Mouse (Mus musculus) intestine, embryonic 15.5 days (tissue): ENCODE measurements at regions not wholly inside any gene's neighbourhood (a gene's known extent, or its start where the extent isn't known, plus 50 kb on each side); places are given as distances from the start of the nearest gene placed in this dataset.
"Not testable (repeated sequence)": the region's sequence is repeated elsewhere in the genome, so short reads cannot be mapped to it uniquely, and the experiment has no call there.

ENCODE experiments used
- ATAC-seq: fragments of 200-750 bp; cut with Nextera tagmentation; 2 replicates; pipeline ENCODE4 v1.8.0; 2017; ENCODE audit warnings: moderate TSS enrichment, moderate library complexity
- H3K27ac ChIP-seq: fragments of 300-500 bp; sonication (generic); 2 replicates; pipeline ENCODE4 v1.5.1; 2015; ENCODE audit warnings: mild to moderate bottlenecking, inconsistent platforms
- H3K27me3 ChIP-seq: fragments of 300-500 bp; sonication (generic); replicated peaks from 2 replicates; pipeline ENCODE4 v1.6.1; 2015; ENCODE audit warnings: inconsistent platforms
- H3K36me3 ChIP-seq: fragments of 300-500 bp; sonication (generic); 2 replicates; pipeline ENCODE4 v1.6.1; 2015; ENCODE audit warnings: inconsistent platforms
- H3K4me1 ChIP-seq: fragments of 300-500 bp; sonication (generic); replicated peaks from 2 replicates; pipeline ENCODE4 v1.6.1; 2015; ENCODE audit warnings: inconsistent platforms
- H3K4me2 ChIP-seq: fragments of 300-500 bp; sonication (generic); replicated peaks from 2 replicates; pipeline ENCODE4 v1.6.1; 2015; ENCODE audit warnings: mild to moderate bottlenecking, inconsistent platforms
- H3K4me3 ChIP-seq: fragments of 300-500 bp; sonication (generic); replicated peaks from 2 replicates; pipeline ENCODE4 v1.5.1; 2015; ENCODE audit warnings: inconsistent platforms
- H3K9ac ChIP-seq: fragments of 300-500 bp; sonication (generic); 2 replicates; pipeline ENCODE4 v1.6.1; 2015; ENCODE audit warnings: inconsistent platforms
- H3K9me3 ChIP-seq: fragments of 300-500 bp; sonication (generic); 2 replicates; pipeline ENCODE4 v1.6.1; 2016; ENCODE audit warnings: inconsistent platforms
- WGBS: fragments of 180-500 bp; shearing (Covaris S2); methylation state at CpG from one replicate; pipeline ENCODE4 v1.1.7; 2015; 5-methylcytosine and 5-hydroxymethylcytosine counted together

DNA sequence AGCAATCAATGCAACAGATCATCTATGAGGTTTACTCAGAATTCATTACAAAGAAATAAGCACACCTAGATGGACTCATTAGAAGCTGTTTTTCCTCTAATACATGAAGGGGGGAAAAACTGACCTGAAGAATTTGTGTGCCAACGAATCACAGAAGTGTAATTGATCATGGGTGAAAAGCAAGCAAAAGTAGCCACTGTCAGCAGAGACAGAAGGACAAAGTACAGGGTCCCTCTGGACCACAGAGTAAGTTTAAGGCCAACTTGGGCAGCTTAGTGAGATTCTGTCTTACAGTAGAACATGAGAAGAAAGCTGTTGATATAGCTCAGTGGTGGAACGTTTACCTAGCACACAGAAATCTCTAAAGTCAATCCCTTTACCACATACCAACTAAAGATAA, 523.7 kb downstream of the Synb start:
- H3K9me3 ChIP-seq: no peaks in the 10 kb centered on the region
- no peaks in the 10 kb centered on the region for H3K36me3 ChIP-seq
- no peaks in the 10 kb centered on the region for H3K27me3 ChIP-seq
- no peak overlapping the region for H3K4me3 ChIP-seq
- H3K4me2 ChIP-seq: no peak overlapping the region
- no peak for ATAC-seq
- no peaks in the 10 kb centered on the region for H3K4me1 ChIP-seq
- WGBS: 58% methylated on average over 2 of the region's 2 CpGs
- H3K27ac ChIP-seq: no peak overlapping the region
- no peak overlapping the region for H3K9ac ChIP-seq

DNA sequence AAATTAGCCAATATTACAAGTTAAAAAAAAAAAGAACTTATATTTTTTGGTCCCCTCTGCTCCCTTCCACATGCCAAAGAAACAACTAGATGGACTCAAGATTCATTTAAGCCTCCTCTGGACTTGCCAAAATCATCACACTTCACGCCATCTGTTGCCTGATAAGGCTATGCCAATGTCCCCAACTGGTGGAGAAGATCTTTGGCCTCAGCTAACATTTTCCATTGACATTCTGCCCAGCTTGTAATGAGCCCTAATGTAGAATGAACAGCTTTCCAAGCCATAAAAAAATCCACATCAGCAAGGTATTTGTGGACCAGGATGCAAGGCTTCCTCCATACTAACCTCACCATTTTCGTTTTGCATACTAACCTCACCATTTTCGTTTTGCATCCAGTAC, 531.2 kb downstream of the Synb start:
- Histone ChIP-seq H3K4me2 (no peak overlapping the region), H3K36me3 (no peaks in the 10 kb centered on the region), H3K9me3 (no peaks in the 10 kb centered on the region), H3K27ac (no peak overlapping the region), H3K4me1 (no peaks in the 10 kb centered on the region), H3K9ac (no peak overlapping the region), H3K4me3 (no peak overlapping the region), H3K27me3 (no peaks in the 10 kb centered on the region)
- WGBS: 80% methylated on average over 3 of the region's 3 CpGs
- no peak for ATAC-seq

DNA sequence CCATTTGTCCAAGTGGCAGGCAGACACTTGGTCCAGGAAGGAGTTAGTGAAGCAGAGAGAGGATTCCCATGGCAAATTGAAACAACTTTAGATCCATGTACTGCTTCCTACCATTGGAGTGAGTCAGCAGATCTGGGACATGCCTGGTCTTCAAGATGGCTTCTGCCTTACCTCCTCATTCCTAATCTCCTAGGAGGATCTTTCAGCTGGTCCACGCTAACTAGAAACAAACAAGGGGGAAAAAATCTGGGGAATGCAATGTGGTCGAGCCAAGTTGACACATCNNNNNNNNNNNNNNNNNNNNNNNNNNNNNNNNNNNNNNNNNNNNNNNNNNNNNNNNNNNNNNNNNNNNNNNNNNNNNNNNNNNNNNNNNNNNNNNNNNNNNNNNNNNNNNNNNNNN, 549.4 kb downstream of the Synb start:
- H3K9me3 ChIP-seq: no peaks in the 10 kb centered on the region
- WGBS: 44% methylated on average over 2 of the region's 2 CpGs
- no peak overlapping the region for H3K27ac ChIP-seq
- no peaks in the 10 kb centered on the region for H3K4me1 ChIP-seq
- no peak overlapping the region for H3K4me3 ChIP-seq
- H3K4me2 ChIP-seq: no peak overlapping the region
- no peaks in the 10 kb centered on the region for H3K27me3 ChIP-seq
- no peaks in the 10 kb centered on the region for H3K36me3 ChIP-seq
- no peak for ATAC-seq
- no peak overlapping the region for H3K9ac ChIP-seq

DNA sequence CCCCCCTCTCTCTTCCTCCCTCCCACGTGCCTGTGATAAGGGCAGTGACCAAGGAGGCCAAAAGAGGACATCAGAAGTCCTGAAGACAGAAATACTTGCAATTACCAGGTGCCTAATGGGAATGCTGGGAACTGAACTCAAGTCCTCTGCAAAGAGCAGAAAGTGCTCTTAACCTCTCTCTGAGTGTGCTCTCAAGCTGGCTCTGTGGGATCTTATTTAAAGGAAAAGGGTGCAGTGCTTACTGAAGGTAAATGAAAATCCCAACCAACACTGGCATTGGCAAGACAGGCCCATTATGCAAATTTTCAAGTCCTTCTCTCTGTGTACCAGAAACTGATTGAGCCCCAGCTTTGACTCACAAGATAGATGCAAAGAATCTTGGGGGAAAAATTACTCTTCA, 555.6 kb downstream of the Synb start:
- WGBS: no CpG with 5 or more reads among the region's 1 CpGs
- H3K27ac ChIP-seq: no peak overlapping the region
- no peaks in the 10 kb centered on the region for H3K9me3 ChIP-seq
- no peak for ATAC-seq
- H3K9ac ChIP-seq: no peak overlapping the region
- no peaks in the 10 kb centered on the region for H3K27me3 ChIP-seq
- H3K4me3 ChIP-seq: no peak overlapping the region
- no peaks in the 10 kb centered on the region for H3K4me1 ChIP-seq
- no peaks in the 10 kb centered on the region for H3K36me3 ChIP-seq
- H3K4me2 ChIP-seq: no peak overlapping the region

DNA sequence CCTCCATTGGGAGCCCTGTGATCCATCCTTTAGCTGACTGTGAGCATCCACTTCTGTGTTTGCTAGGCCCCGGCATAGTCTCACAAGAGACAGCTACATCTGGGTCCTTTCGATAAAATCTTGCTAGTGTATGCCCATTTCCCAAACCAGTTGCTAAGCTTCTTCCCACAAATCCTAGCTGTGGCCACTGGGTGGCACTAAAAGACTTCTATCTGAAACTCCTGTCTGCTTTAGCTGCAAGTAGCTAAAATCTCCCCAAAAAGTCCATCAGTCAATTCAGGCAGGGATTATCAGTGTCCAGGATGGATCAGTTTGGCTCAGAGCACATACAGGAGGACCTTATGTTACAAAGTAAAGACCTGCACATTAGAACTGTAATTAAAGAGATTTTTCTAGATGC, 558.3 kb downstream of the Synb start:
- H3K9ac ChIP-seq, H3K9me3 ChIP-seq, H3K27ac ChIP-seq, H3K36me3 ChIP-seq, H3K27me3 ChIP-seq, H3K4me2 ChIP-seq, ATAC-seq, H3K4me1 ChIP-seq, H3K4me3 ChIP-seq: not testable (repeated sequence)
- 34% methylated on average over 2 of the region's 2 CpGs for WGBS

DNA sequence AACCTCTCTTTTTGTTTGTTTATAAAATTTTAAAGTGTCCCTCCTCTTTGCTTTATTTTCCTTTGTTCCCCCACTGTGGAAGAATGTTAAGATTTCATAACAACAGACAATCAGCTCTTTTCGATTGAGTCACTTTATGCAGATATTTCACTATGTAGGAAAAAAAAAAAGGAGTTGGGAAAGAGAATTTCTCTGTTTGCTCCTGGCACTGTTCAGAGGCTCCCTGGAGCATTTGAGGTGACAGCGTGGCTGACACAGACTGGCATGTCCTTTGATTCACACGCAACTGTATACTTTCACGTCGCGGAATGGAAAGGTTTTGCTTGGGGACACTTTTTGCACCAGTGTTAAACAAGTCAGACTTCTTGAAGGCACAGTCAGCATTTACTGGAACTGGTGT, 572.9 kb downstream of the Synb start:
- H3K4me3 ChIP-seq: no peak overlapping the region
- H3K27ac ChIP-seq: no peak overlapping the region
- 80% methylated on average over 6 of the region's 6 CpGs for WGBS
- no peaks in the 10 kb centered on the region for H3K27me3 ChIP-seq
- H3K4me2 ChIP-seq: no peak overlapping the region
- no peak for ATAC-seq
- no peaks in the 10 kb centered on the region for H3K36me3 ChIP-seq
- H3K4me1 ChIP-seq: no peaks in the 10 kb centered on the region
- no peak overlapping the region for H3K9ac ChIP-seq
- H3K9me3 ChIP-seq: no peaks in the 10 kb centered on the region

DNA sequence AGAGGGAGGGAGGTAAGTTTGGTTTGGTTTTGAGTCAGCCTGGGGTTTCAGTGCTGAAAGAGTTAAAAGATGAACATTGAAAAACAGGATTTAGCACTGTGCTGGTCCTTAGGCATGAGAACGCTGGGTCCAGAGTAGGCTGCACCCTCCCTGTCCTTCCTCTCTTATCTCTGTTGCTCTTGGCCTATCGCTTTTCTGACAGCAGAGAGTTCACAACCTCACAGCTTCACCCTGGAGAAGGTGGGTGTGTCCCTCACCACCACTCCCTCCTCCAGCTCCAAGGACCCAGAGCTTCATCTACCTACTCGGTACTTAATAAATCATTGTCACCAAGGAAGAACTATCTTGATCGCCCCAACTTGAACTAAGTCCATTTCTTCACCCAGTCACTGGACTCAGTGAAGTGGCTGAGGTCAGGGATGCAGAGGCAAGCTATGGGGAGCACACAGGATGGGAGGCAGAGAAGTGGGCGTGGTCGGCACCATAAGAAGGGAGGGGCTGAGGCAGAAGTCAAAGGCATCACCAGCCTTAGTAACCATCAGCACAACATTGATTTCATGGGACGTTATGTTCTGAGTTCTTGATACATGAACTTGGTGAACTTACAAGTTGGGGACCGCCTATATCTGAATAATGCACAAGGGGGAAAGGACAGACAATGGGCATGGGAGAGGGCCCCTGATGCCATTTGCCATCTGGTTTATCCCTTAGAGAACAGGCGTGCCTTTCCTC, 574.5 kb downstream of the Synb start:
- no peaks in the 10 kb centered on the region for H3K4me1 ChIP-seq
- no peak overlapping the region for H3K4me2 ChIP-seq
- no peak overlapping the region for H3K27ac ChIP-seq
- H3K9me3 ChIP-seq: no peaks in the 10 kb centered on the region
- ATAC-seq: peak; percentile 36; the same call in 1 of the 2 replicates
- no peaks in the 10 kb centered on the region for H3K27me3 ChIP-seq
- H3K9ac ChIP-seq: no peak overlapping the region
- no peaks in the 10 kb centered on the region for H3K36me3 ChIP-seq
- no peak overlapping the region for H3K4me3 ChIP-seq
- 70% methylated on average over 9 of the region's 9 CpGs for WGBS

DNA sequence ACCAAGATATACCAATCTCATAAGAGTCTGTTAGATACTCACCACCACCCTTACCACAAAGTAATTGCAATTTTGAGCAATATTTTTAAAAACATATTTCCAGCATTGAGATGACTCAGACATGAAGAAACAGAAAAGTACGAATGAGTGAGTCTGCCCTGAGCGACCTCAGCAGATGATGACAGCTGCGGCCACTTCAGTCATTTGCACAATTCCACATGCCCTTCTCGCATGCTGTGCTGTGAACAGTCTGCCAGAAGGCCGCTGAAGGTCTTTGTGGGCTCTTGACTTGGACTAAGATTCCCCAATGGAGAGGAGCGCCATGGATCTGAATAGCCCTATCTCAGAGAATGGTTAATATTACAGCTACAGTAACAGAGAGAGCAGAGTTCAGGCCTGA, 575.3 kb downstream of the Synb start:
- Histone ChIP-seq H3K9ac (no peak overlapping the region), H3K4me2 (no peak overlapping the region), H3K27ac (no peak overlapping the region), H3K27me3 (no peaks in the 10 kb centered on the region), H3K4me3 (no peak overlapping the region), H3K36me3 (no peaks in the 10 kb centered on the region), H3K9me3 (no peaks in the 10 kb centered on the region), H3K4me1 (no peaks in the 10 kb centered on the region)
- WGBS: 88% methylated on average over 6 of the region's 6 CpGs
- ATAC-seq: no peak
